Mouse (Mus musculus) urinary bladder, adult 18-20 months (tissue): ENCODE results near the gene Cyp1a2.

Experiments used
- DNase-seq, 2 experiments: peaks; one replicate each; pipeline ENCODE4 v3.0.0; 2022; ENCODE audit warnings: low spot score in 2 of 2, mixed read lengths in 2 of 2

The Cyp1a2 gene

GRCm38 (mm10) chr9:57646551-57647103 is 36.9 kb downstream of the Cyp1a2 start:
- DNase-seq: no peak

DNA sequence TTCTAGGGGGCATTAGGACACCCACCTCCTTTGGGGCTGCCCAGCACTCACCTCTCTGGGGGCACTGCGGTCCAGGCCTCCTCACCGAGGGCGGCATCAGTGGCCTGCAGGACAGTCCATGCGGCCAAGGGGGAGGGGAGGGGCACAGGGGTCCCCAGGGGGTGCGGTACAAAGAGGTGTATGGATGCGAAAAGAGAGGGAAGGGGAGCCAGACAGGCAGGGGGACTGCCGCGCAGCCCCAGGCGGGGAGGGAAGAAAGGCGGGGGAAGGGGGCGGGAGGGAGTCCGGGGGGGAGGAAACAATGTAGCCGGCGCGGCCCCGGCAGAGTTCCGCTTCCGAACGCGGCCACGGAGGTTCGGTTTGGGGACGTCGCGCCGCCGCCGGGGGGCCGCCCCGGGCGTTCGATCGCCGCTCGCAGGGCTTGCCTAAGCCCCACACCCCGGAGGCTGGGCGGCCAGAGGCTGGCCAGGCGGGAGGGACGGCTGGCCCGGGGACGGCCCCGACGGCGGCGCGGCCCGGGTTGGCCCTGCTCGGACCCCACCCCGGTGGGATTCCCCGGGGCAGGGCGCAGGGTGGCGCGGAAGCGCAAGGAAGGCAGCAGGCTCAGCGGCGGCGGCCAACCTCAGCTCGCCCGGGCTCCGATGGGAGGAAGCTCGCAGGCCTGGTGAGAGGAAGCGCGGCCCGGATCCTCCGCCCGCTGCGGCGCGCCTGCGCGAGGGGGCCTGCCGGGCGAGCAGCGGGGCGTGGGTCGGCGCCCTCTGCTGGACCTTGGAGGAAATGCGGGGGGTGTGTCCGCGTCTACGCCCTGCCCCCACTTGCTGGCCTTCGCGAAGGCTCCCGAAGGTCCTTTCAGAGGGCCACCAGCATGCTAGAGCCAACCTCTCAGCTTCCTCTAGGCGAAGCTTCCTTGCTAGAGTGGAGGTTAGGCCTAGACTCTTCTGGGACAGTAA is 38.3 kb downstream of the Cyp1a2 start:
- DNase-seq: peak; percentile 87 to 92

- peak in 1 of 2 experiments; percentile 36 for DNase-seq
Measured at GRCm38 (mm10) chr9:57644442-57644943, 39.0 kb downstream of the Cyp1a2 start.

DNA sequence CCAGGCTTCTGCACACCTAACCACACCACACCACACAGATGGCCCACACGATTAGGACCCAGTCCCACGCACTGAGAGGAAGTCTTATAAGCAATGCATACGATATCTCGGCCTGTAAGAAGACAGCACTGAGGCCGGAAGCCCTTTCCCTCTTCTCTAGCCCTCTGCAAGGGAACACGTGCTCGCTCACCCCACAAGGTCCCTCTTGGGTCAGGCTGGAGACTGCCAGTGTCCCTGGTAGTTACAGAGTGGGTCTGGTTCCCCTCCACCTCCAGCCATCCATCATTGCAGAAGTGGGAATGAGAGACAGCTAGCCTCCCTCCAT is 39.7 kb downstream of the Cyp1a2 start:
- no peak for DNase-seq

- no peak for DNase-seq
Measured at GRCm38 (mm10) chr9:57643169-57643855, 40.2 kb downstream of the Cyp1a2 start.

GRCm38 (mm10) chr9:57641775-57642550 is 41.5 kb downstream of the Cyp1a2 start:
- DNase-seq: no peak

DNA sequence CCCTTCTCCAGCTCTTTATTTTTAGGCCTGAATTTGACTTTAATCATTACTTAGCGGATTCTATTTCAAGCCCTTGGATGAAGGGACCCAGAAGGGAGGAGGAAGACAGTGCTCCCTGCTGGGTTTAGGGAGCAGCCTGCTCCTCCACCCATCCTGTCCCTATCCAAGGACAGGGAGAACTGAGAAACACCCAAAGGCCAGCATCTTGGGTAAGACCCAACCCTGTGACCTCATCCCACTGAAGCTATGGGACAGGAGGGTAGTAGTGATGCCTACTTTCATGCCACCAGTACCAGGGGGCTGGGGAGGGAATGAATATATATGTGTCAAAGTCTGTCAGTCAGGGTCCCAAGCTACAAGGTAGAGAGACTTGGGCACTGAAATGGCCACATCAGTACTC is 42.5 kb downstream of the Cyp1a2 start:
- no peak for DNase-seq

- DNase-seq: peak; percentile 51 to 70
Measured at GRCm38 (mm10) chr9:57640384-57640783, 43.1 kb downstream of the Cyp1a2 start.

GRCm38 (mm10) chr9:57639661-57640328 is 43.7 kb downstream of the Cyp1a2 start:
- DNase-seq: no peak

- DNase-seq: peak; percentile 65 to 83
Measured at GRCm38 (mm10) chr9:57638651-57639459, 44.6 kb downstream of the Cyp1a2 start.

- DNase-seq: peak in 1 of 2 experiments; percentile 28
Measured at GRCm38 (mm10) chr9:57637741-57638322, 45.7 kb downstream of the Cyp1a2 start.

DNA sequence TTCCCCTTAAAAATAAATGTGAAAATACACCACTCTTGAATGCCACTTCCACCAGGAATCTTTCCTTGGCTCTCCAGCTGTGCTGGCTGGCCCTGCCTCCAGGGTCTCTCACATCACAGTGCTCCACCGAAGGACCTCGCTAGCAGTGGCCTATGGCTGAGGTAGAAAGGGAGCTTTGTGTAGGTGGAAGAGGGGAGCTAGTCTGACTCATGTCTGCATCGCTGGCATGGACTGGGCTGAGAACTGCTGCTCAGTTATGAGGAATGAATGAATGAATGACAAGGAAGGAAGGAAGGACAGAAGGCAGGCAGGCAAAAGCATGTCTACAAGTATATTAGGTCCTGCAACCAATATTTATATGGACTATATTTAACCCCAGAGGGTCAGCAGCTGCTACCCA is 46.2 kb downstream of the Cyp1a2 start:
- no peak for DNase-seq

DNA sequence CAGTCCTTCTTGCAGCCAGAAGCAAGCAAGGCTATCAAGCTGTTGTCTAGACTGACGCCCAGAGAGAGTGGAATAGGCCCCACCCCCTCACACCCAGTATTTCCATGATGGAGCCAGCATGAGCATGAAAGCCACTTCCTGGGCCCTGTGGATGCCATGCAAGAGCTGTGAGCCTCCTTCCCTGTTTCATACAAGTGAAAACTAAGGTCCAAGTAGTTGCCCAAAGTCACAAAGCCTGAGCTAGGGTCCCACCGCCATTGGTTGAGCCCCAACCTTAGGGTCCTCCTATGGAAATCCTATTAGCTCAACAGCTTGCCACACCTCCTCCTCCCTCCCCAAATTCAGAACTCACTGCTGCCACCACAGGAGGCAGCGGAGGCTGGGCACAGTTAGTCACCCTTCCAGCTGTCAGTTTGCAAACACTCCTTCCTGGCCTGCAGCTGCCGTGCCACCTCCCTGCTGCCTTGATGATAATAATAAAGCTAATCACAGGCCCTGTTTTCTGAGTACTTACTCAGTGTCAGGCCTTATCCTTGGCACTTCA is 50.0 kb downstream of the Cyp1a2 start:
- DNase-seq: no peak

DNA sequence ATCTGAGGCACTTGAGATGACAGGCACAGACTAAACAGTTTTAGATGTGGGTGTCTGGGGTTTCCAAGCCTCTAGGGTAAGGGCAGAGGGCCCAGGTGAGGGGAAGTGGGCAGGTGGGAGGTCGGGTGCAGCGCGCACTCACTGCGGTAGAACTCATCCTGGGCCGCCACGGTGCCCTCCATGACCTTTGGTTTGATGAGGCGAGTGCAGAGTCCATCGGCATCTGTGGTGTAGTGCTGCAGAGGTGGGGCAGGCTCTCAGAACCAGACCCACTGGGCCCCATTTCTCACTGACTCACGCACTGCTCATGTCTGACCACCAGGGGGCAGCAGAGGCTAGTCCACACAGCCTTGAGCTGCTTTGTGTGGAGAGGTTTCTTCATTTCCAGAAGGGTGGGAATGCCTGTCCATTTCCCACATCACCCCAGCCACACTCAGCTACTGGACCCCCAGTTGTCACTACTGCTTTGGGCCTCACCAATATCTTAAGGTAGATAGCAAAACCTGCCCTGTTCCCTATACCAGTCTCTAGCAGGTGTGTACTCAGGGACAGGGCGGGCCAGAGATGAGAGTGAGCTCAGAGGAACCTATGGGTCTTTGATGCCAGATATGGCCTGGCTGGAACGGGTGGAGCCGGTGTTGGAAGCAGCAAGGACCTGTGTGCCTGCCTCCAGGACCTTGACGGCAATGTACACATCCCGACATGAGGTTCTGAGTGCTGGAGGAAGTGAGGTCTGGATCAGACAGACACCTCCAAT is 54.2 kb downstream of the Cyp1a2 start:
- DNase-seq: peak; percentile 64 to 80

DNA sequence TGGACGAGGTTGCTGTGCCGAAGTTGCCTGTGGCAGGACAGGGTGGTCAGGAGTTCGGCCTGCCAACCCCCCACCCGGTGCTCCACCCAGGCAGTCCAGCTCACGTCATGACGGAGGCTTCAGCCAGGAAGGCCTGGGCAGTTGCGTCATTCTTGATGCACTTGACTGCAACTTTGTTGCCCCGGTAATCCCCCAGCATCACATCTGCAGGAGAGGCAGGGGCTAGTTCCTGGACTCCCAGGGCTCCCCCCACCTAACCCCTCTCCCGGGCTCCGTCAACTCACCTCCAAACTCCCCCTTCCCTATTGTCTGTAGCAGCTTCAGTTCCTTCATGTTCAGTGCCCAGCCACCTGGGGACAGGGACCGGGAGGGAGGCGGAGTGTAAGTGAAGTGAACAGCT is 54.8 kb downstream of the Cyp1a2 start:
- no peak for DNase-seq

GRCm38 (mm10) chr9:57627892-57628291 is 55.6 kb downstream of the Cyp1a2 start:
- DNase-seq: no peak

- no peak for DNase-seq
Measured at GRCm38 (mm10) chr9:57627191-57627590, 56.3 kb downstream of the Cyp1a2 start.
